1 mouse cellular context compared by ENCODE assay signal in genomic region chr6:124547979-124548378, GRCm38 (mm10). TPM values are rescaled to one million over a fixed set of nuclear protein-coding genes. Genes with fewer than 3 reads are reported as not detected.
"Had no signal": no experiment of that assay in that cellular context is flagged by ENCODE, and none has a peak within 500 bp of the region (broad histone marks: within the 10 kb centered on the region; RNA-seq: fewer than 3 reads in every experiment).

No protein-coding gene starts in this region.

RNA-seq across cellular contexts. Expression of gene C1s1, which starts 5.8 kb away (rescaled TPM):
- total RNA-seq: neutrophil, adult 5-6 weeks had no signal

RNA-seq across cellular contexts. Expression of gene C1rb, which starts 22.1 kb away (rescaled TPM):
- total RNA-seq: neutrophil, adult 5-6 weeks had no signal
